Mouse (Mus musculus) adrenal gland, adult 18-20 months (tissue): ENCODE data around the gene Trim44. TPM values are rescaled to one million over a fixed set of nuclear protein-coding genes. Genes with fewer than 3 reads are reported as not detected.

Experiments used
- DNase-seq, 2 experiments: peaks; one replicate each; pipeline ENCODE4 v3.0.0; 2021 to 2022; ENCODE audit warnings: low spot score in 2 of 2
- long read RNA-seq, 2 experiments: library from polyadenylated mRNA; stranded (forward); transcript quantifications; one replicate each; pipeline ENCODE4 v2.0.0; 2021
- total RNA-seq, 2 experiments: library from RNA; stranded (reverse); gene quantifications; 1 replicate in 1 of 2; 2 replicates in 1 of 2; pipeline ENCODE4 v1.2.3; 2021

Trim44 gene
- 10 to 100 TPM; 65.3 to 66.3 TPM for total RNA-seq
- long read RNA-seq, experiment 1, full-length matches to known transcripts = 2 of 55 reads
- long read RNA-seq, experiment 1, partial matches to known transcripts = 5 of 55 reads
- long read RNA-seq, experiment 1, other reads (novel, unspliced or antisense) = 48 of 55 reads
- long read RNA-seq, experiment 2, partial matches to known transcripts = 3 of 53 reads
- long read RNA-seq, experiment 2, other reads (novel, unspliced or antisense) = 50 of 53 reads

- no peak for DNase-seq
These were observed at the start of gene Trim44 for GRCm38 (mm10) chr2:102407363-102408184. Gene Trim44, minus strand, starts transcription at chr2:102407828.

GRCm38 (mm10) chr2:102455126-102455525, 47.5 kb upstream of the Trim44 start:
- no peak for DNase-seq

- DNase-seq = no peak
These were observed 45.8 kb upstream of the Trim44 start for GRCm38 (mm10) chr2:102453447-102453846.

- DNase-seq = peak; percentile 28 to 32
These were observed 44.3 kb upstream of the Trim44 start, which contains the start of gene Fjx1 for GRCm38 (mm10) chr2:102451671-102452549. Gene Fjx1, minus strand, starts transcription at chr2:102452499.

GRCm38 (mm10) chr2:102450761-102451670, 43.4 kb upstream of the Trim44 start:
- DNase-seq = peak; percentile 31 to 44

GRCm38 (mm10) chr2:102450248-102450760, 42.7 kb upstream of the Trim44 start:
- DNase-seq = peak; percentile 36 to 37

- DNase-seq = no peak
These were observed 42.1 kb upstream of the Trim44 start for GRCm38 (mm10) chr2:102449630-102450247.

GRCm38 (mm10) chr2:102449056-102449455, 41.4 kb upstream of the Trim44 start:
- DNase-seq = no peak

- DNase-seq = no peak
These were observed 40.2 kb upstream of the Trim44 start for GRCm38 (mm10) chr2:102447831-102448230.

- DNase-seq = no peak
These were observed 39.2 kb upstream of the Trim44 start for GRCm38 (mm10) chr2:102446851-102447250.

- no peak for DNase-seq
These were observed 29.9 kb upstream of the Trim44 start for GRCm38 (mm10) chr2:102437357-102438030.

- DNase-seq = no peak
These were observed 26.3 kb upstream of the Trim44 start for GRCm38 (mm10) chr2:102433879-102434278.

GRCm38 (mm10) chr2:102431084-102431483, 23.5 kb upstream of the Trim44 start:
- no peak for DNase-seq

GRCm38 (mm10) chr2:102427974-102428373, 20.3 kb upstream of the Trim44 start:
- no peak for DNase-seq

GRCm38 (mm10) chr2:102426434-102426833, 18.8 kb upstream of the Trim44 start:
- DNase-seq = no peak

- no peak for DNase-seq
These were observed 8.6 kb upstream of the Trim44 start for GRCm38 (mm10) chr2:102416149-102416743.

- no peak for DNase-seq
These were observed 5.1 kb upstream of the Trim44 start for GRCm38 (mm10) chr2:102412738-102413137.

GRCm38 (mm10) chr2:102410615-102411014, 3.0 kb upstream of the Trim44 start:
- no peak for DNase-seq

- DNase-seq = no peak
These were observed 2.1 kb upstream of the Trim44 start for GRCm38 (mm10) chr2:102409741-102410140.
